Mouse (Mus musculus): Measurements from ENCODE around the gene Spata16.

Spata16 gene

GRCm38 (mm10) chr3:26972105-26972504, 334.7 kb downstream of the Spata16 start:
- DNase-seq (ENCODE audit: low spot score), result peak; percentile 14

- no peak for DNase-seq (ENCODE audit: low spot score)
Measured at GRCm38 (mm10) chr3:26979603-26980002, 342.2 kb downstream of the Spata16 start.

GRCm38 (mm10) chr3:26980371-26980770, 343.0 kb downstream of the Spata16 start:
- no peak for DNase-seq (ENCODE audit: low spot score)

- no peak for DNase-seq (ENCODE audit: low spot score)
Measured at GRCm38 (mm10) chr3:26981979-26982623, 344.7 kb downstream of the Spata16 start.

GRCm38 (mm10) chr3:26983749-26984148, 346.3 kb downstream of the Spata16 start:
- DNase-seq (ENCODE audit: low spot score), result no peak

- no peak for DNase-seq (ENCODE audit: low spot score)
Measured at GRCm38 (mm10) chr3:27006844-27007243, 369.4 kb downstream of the Spata16 start.

GRCm38 (mm10) chr3:27027957-27028356, 390.5 kb downstream of the Spata16 start:
- no peak for DNase-seq (ENCODE audit: low spot score)

- DNase-seq (ENCODE audit: low spot score), result no peak
Measured at GRCm38 (mm10) chr3:27028526-27028925, 391.1 kb downstream of the Spata16 start.

GRCm38 (mm10) chr3:27030067-27030857, 392.8 kb downstream of the Spata16 start:
- DNase-seq (ENCODE audit: low spot score), result no peak
